ENCODE assay signal across 9 mouse cellular contexts in genomic region chr5:118214012-118214411, GRCm38 (mm10). TPM values are rescaled to one million over a fixed set of nuclear protein-coding genes. Genes with fewer than 3 reads are reported as not detected.
DNase-seq lines count a peak whose midpoint lies in the region; ATAC-seq lines count a peak whose summit lies in the region.
"Had no signal": no experiment of that assay in that cellular context is flagged by ENCODE, and none has a peak within 500 bp of the region (broad histone marks: within the 10 kb centered on the region; RNA-seq: fewer than 3 reads in every experiment).

No protein-coding gene starts in this region.

- H3K36me3 ChIP-seq in lung, embryonic 15.5 days, result no peaks in the 10 kb centered on the region
- peaks cover 16% of the 10 kb centered on the region for H3K36me3 ChIP-seq in limb, embryonic 10.5 days

- no peak overlapping the region for H3K27ac ChIP-seq in lung, embryonic 15.5 days
- H3K27ac ChIP-seq in limb, embryonic 10.5 days, result peak overlapping the region; percentile 37; the same call in 1 of the 2 replicates

- H3K4me1 ChIP-seq in lung, embryonic 15.5 days, result peaks cover 11% of the 10 kb centered on the region
- H3K4me1 ChIP-seq in limb, embryonic 10.5 days, result peaks cover 31% of the 10 kb centered on the region

- H3K27me3 ChIP-seq in lung, embryonic 15.5 days, result peaks cover 6% of the 10 kb centered on the region; the same call in 1 of the 2 replicates
- no peaks in the 10 kb centered on the region for H3K27me3 ChIP-seq in limb, embryonic 10.5 days (ENCODE audit: low read depth, poor library complexity, severe bottlenecking)

- 25% methylated on average over 5 of the region's 5 CpGs for WGBS in lung, embryonic 15.5 days
- 38% methylated on average over 5 of the region's 5 CpGs for WGBS in limb, embryonic 10.5 days

- peak overlapping the region; percentile 63 for H3K4me2 ChIP-seq in lung, embryonic 15.5 days

- no peaks in the 10 kb centered on the region for H3K9me3 ChIP-seq in lung, embryonic 15.5 days
- H3K9me3 ChIP-seq in limb, embryonic 10.5 days (replicated peaks), result no peaks in the 10 kb centered on the region

- peak overlapping the region; percentile 35 for H3K4me3 ChIP-seq in lung, embryonic 15.5 days
- H3K4me3 ChIP-seq in limb, embryonic 10.5 days, result peak overlapping the region; percentile 50

- intact Hi-C loops in gastrocnemius, postnatal 14 days (cut with DNase I; ENCODE audit: low total_unique reads), result no loop called here

- peak; percentile 18 for DNase-seq in cerebellum, adult 11 months
- no peak for DNase-seq in cerebellum, adult 8-10 months
- no peak for DNase-seq in lung, postnatal 4 days
- DNase-seq in limb, embryonic 10.5 days (ENCODE audit: low spot score), result no peak
- DNase-seq in retina, postnatal 1 day, result peak; percentile 55
- no peak for DNase-seq in right cerebral cortex, postnatal 14 days
- no peak for DNase-seq in gastrocnemius, postnatal 14 days

- no peak for ATAC-seq in lung, embryonic 15.5 days (ENCODE audit: borderline replicate concordance, extremely low read depth, low FRiP score, low TSS enrichment)

- H3K9ac ChIP-seq in lung, embryonic 15.5 days, result no peak overlapping the region

RNA-seq across cellular contexts. Expression of gene Rnft2, which starts 30.9 kb away (rescaled TPM):
- polyA plus RNA-seq in lung, embryonic 15.5 days (2015; fragmentation: Nextera tagmentation; extraction: Ambion mirVana), result 2.0 and 2.6 TPM in 2 replicates
- polyA plus RNA-seq in limb, embryonic 10.5 days (2016; fragmentation: Nextera tagmentation; extraction: Ambion mirVana), result 4.9 and 5.5 TPM in 2 replicates
- total RNA-seq in gastrocnemius, postnatal 14 days (2021), result under 1 TPM; 0.62 to 0.84 TPM

RNA-seq across cellular contexts. Expression of gene 2410131K14Rik, which starts 31.0 kb away (rescaled TPM):
- polyA plus RNA-seq in lung, embryonic 15.5 days (2015; fragmentation: Nextera tagmentation; extraction: Ambion mirVana), result 8.1 and 8.5 TPM in 2 replicates
- 13.7 and 14.3 TPM in 2 replicates for polyA plus RNA-seq in limb, embryonic 10.5 days (2016; fragmentation: Nextera tagmentation; extraction: Ambion mirVana)
- 1 to 10 TPM; 3.2 to 3.4 TPM for total RNA-seq in gastrocnemius, postnatal 14 days (2021)

RNA-seq across cellular contexts. Expression of gene Hrk, which starts 49.6 kb away (rescaled TPM):
- 0.06 TPM in 1 of 2 replicates, not detected in the other for polyA plus RNA-seq in lung, embryonic 15.5 days (2015; fragmentation: Nextera tagmentation; extraction: Ambion mirVana)
- 0.03 TPM in 2 replicates for polyA plus RNA-seq in limb, embryonic 10.5 days (2016; fragmentation: Nextera tagmentation; extraction: Ambion mirVana)
- total RNA-seq in gastrocnemius, postnatal 14 days (2021), result under 1 TPM; 0.09 to 0.25 TPM
- polyA plus RNA-seq: liver, embryonic 16.5 days had no signal

RNA-seq across cellular contexts. Expression of gene Fbxw8, which starts 58.7 kb away (rescaled TPM):
- polyA plus RNA-seq in lung, embryonic 15.5 days (2015; fragmentation: Nextera tagmentation; extraction: Ambion mirVana), result 30.2 and 30.9 TPM in 2 replicates
- polyA plus RNA-seq in limb, embryonic 10.5 days (2016; fragmentation: Nextera tagmentation; extraction: Ambion mirVana), result 36.8 and 37.9 TPM in 2 replicates
- 10 to 100 TPM; 24.0 to 27.1 TPM for total RNA-seq in gastrocnemius, postnatal 14 days (2021)

Comparison
In these comparisons a context has a peak if more than half of its experiments do, and no peak if none do; other contexts are left out.
1. DNase-seq: peak in cerebellum, adult 11 months (single experiment) and retina, postnatal 1 day (single experiment); none in cerebellum, adult 8-10 months (single experiment), lung, postnatal 4 days (0 of 2), limb, embryonic 10.5 days (single experiment), right cerebral cortex, postnatal 14 days (single experiment) and gastrocnemius, postnatal 14 days (single experiment).